Mouse (Mus musculus) Patski (cell line): ENCODE data around the gene Vamp1. TPM values are rescaled to one million over a fixed set of nuclear protein-coding genes. Genes with fewer than 3 reads are reported as not detected.

ENCODE experiments used
- ATAC-seq: fragments of 100-300 bp; one replicate; pipeline ENCODE4 v1.8.0; 2021
- CTCF ChIA-PET: fragments of 350-600 bp; sonication (Branson Sonifier 250); formaldehyde crosslinking; loops from one replicate; lab custom pipeline; 2022; ENCODE audit warnings: inconsistent platforms; lab: Charles Lee
- POLR2A ChIA-PET: fragments of 350-600 bp; sonication (Branson Sonifier 250); formaldehyde crosslinking; loops from one replicate; lab custom pipeline; 2022; ENCODE audit warnings: antibody characterized with exemption, inconsistent platforms; lab: Charles Lee
- DNase-seq: peaks from one replicate; pipeline ENCODE4 v3.0.0-alpha.2; 2011; ENCODE audit warnings: low read depth, low spot score
- H3K27me3 ChIP-seq: fragments of 371-371 bp; one replicate; pipeline ENCODE4 v1.5.1; 2021
- CTCF ChIP-seq: fragments of 100-300 bp; IDR thresholded peaks from one replicate; pipeline ENCODE4 v1.5.1; 2021
- in situ Hi-C: fragments of 300-500 bp; cut with MboI; formaldehyde crosslinking; loops from 3 replicates; pipeline ENCODE4 v1.11.1; 2018; ENCODE audit warnings: low pct_unique_long_range_greater_than_20kb, mixed read lengths
- polyA plus RNA-seq: library from polyadenylated mRNA; unstranded; gene quantifications from one replicate; pipeline ENCODE4 v1.2.3, GENCODE M21; 2021

The Vamp1 gene
- polyA plus RNA-seq, 1 experiment from 2014 or later: 7.5 TPM

DNA sequence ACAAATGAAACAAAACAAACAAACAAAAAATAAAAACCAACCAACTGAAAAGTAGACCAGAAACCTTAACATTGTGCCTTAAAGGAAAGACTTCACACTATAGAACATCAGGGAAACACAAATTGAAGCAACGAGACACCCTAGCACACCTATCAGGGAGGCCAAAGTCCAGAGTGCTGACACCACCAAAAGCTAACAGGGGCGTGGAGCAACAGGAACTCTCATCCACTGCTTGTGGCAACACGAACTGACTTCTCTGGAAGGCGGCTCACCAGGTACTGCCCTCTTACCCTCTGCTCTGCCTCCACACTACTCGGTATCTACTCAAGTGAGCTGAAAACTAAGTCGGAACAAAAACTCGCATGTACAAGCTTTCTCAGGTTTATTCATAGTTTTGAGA, 76.9 kb downstream of the Vamp1 start:
- DNase-seq: no peak
- ChIA-PET CTCF (no interaction called here), POLR2A (interaction anchor here (0.9 kb wide), 1 partner anchor 56 kb away, joined by 3 read pairs; no protein-coding TSS in a partner anchor)
- no peaks in the 10 kb centered on the region for H3K27me3 ChIP-seq
- no peak for ATAC-seq
- in situ Hi-C loops: no loop called here
- no peak for TF ChIP-seq CTCF

DNA sequence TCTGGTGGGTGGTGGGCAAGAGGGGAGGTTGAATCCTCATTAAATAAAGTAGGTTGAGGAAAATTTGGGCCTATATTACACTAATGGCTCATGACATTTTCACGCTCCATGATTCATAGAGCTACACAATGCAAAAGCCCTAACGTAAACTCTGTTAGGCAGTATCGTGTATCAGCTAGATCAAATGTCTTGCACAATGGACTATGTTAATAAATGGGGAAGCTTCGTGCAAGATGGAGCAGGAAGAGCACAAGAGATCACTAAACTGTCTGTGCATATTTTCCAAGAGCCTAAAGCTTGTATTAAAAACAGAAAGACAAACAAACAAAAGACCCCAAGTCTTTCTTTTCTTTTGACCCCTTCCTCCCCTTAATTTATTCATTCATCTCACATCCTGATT, 78.7 kb downstream of the Vamp1 start:
- in situ Hi-C loops: no loop called here
- POLR2A ChIA-PET: interaction anchor here (1.0 kb wide), 1 partner anchor 56 kb away, joined by 3 read pairs; no protein-coding TSS in a partner anchor
- no peak for TF ChIP-seq CTCF
- no peak for DNase-seq
- CTCF ChIA-PET: interaction anchor here (1.4 kb wide), 1 partner anchor 13 kb away, joined by 3 read pairs; no protein-coding TSS in a partner anchor
- H3K27me3 ChIP-seq: no peaks in the 10 kb centered on the region
- ATAC-seq: no peak

Other genes with a start within 250 kb of the Vamp1 start
- 12.9 TPM for gene Pianp, start 218.9 kb upstream of the Vamp1 start, polyA plus RNA-seq
- 53.0 TPM for gene Zfp384, start 206.4 kb upstream of the Vamp1 start, polyA plus RNA-seq
- gene Ing4, start 175.8 kb upstream of the Vamp1 start, polyA plus RNA-seq: 77.6 TPM
- gene Acrbp, start 165.9 kb upstream of the Vamp1 start, polyA plus RNA-seq: 9.7 TPM
- gene Lpar5, start 147.6 kb upstream of the Vamp1 start, polyA plus RNA-seq: not detected
- 198 TPM for gene Chd4, start 119.6 kb upstream of the Vamp1 start, polyA plus RNA-seq
- gene Nop2, start 83.6 kb upstream of the Vamp1 start, polyA plus RNA-seq: 65.0 TPM
- 6.2 TPM for gene Iffo1, start 70.3 kb upstream of the Vamp1 start, polyA plus RNA-seq
- gene Gapdh, start 49.1 kb upstream of the Vamp1 start, polyA plus RNA-seq: 889 TPM
- 73.8 TPM for gene Ncapd2, start 23.9 kb upstream of the Vamp1 start, polyA plus RNA-seq
- gene Mrpl51, start 23.8 kb upstream of the Vamp1 start, polyA plus RNA-seq: 175 TPM
- gene Tapbpl, start 16.3 kb downstream of the Vamp1 start, polyA plus RNA-seq: 18.2 TPM
- 0.33 TPM for gene Cd27, start 21.5 kb downstream of the Vamp1 start, polyA plus RNA-seq
- gene Tuba3a, start 70.5 kb downstream of the Vamp1 start, polyA plus RNA-seq: not detected
- 164 TPM for gene Ltbr, start 98.3 kb downstream of the Vamp1 start, polyA plus RNA-seq
- 1.8 TPM for gene Scnn1a, start 105.1 kb downstream of the Vamp1 start, polyA plus RNA-seq
- gene Tnfrsf1a, start 133.8 kb downstream of the Vamp1 start, polyA plus RNA-seq: 190 TPM
- 0.49 TPM for gene Plekhg6, start 165.2 kb downstream of the Vamp1 start, polyA plus RNA-seq